Mouse (Mus musculus): ENCODE data around the gene Nipal4.

The Nipal4 gene

DNA sequence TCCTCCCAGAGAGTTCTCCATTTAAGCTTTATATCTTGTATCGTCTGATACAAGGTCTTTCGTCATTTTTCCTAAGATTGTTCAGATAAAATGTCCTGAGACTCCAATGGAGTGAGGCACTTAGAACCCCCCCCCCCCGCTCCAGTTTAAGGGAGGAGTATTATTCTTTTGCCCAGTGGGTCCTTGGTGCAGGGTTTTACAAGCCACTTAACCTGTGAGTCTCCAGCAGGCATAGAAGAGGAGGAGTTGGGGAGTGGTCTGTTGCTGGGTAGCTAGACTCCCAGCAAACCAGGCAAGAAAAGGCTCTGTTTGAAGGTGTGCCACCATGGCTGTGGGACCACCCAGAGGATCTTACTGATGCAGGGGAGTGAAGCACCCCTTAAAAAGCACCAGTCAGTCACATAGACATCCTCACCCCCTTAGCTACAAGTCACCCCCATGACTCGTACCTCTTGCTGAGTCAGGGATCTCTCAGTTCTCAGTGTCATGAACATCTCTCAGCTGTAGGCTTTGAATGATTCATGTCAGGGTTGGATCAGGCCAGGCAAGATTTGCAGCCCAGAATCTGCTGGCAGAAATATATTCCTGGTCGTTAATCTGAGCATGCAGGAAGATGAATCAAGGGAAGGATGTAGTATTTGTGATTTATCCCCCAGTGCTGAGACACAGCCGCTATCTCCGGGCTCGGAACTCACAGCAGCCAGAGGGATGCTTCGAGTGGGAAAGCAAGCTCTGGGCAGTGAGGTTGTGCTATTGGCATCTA is 50.7 kb downstream of the Nipal4 start:
- DNase-seq (ENCODE audit: low spot score in 2 of 2) = no peak

DNA sequence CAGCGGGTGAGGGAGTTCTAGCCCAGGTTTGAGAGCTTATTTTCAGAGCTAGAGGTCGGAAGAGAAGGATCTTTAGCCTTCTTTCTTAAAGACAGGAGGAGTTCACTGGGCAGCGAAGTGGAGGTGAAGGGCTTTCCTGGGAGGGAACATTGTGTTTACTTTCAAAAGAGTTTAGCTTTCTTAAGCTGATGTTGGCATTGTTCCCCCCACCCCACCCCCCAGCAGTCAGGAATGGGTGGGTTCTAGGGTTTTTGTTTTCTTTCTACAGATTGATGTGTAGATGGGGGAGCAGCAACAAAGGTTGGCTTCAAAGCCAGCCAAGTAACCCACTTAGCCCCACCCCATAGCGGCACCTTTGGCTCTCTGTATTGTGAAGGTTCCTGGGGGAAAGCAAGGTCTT is 51.3 kb downstream of the Nipal4 start:
- DNase-seq (ENCODE audit: low spot score in 2 of 2) = no peak

- DNase-seq (ENCODE audit: low spot score in 2 of 2) = no peak
These were observed 52.1 kb downstream of the Nipal4 start for GRCm38 (mm10) chr11:46114221-46114620.

GRCm38 (mm10) chr11:46113211-46113610 is 53.1 kb downstream of the Nipal4 start:
- DNase-seq (ENCODE audit: low spot score in 2 of 2) = no peak

DNA sequence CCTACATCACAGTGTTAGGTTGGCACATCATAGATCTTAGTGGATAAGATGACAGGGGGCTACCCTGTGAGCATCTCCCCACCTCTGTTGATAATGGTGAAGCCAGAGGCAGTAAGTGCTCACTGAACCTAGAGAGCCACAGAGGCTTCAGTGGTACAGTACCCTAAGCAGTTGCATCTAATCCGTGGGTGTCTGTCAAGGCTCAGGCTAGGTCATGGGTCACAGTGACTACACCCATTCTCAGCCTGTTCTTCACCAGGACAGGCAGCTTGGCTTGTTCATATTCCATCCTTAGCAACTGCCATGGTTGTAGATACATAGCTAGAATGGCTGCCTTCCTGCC is 55.4 kb downstream of the Nipal4 start:
- no peak for DNase-seq (ENCODE audit: low spot score in 2 of 2)

- no peak for DNase-seq (ENCODE audit: low spot score in 2 of 2)
These were observed 56.0 kb downstream of the Nipal4 start for GRCm38 (mm10) chr11:46110156-46110944.

DNA sequence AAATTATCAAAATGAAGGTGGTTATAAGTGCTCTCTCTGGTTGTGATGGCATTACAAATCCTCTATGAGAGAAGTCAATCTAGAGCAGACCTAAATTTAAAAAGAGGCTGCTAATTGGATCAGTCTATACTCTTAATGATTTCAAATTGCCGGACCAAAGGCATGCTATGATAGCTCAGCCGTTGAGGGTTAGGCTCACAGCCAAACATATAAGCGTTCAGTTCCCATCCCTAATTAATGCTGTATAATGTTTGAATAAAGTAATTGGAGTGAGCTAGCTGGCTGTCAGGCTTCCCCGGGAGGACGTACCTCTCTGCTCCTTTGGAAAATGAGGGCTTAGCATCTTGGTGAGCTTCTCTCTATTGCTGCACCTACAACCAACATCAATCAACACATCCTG is 57.1 kb downstream of the Nipal4 start:
- no peak for DNase-seq (ENCODE audit: low spot score in 2 of 2)

DNA sequence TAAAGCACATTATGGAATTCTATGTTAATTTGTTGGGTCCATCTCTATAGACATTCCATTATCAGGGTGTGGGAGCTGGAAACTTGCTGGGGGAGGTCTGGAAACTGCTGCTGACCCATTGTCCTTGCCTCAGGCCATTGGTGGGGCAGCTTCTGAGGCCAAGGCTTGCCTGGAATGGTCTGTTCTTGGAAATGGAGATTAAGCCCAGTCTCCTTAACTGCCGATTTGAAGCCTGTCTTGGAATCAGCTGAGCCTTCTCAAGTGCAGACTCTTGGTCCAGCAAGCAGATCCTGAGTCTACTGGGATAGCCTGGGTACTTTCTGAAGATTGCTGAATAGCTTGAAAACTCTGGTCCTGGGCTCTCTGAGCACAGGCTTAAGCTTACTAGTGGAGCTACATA is 59.3 kb downstream of the Nipal4 start:
- DNase-seq (ENCODE audit: low spot score in 2 of 2) = no peak

DNA sequence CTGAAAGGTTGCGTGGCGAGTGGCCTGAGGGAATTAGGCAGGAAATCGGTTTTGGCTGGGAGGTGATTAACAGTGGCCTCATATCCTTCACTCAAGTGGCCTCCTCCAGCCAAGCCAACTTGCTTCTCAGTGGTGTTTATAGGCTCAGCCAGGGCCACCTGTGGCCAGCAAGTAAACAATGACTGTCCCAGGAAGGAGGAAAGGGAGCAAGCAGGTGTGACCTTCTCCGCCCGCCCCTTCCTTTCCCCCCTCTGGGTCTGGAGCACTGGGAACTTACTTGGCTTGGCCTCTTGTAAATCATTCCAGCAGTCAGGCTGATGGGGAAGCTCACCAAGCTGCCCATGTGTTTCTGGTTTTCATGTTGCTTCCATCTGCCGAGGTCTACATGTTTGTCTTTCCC is 64.2 kb downstream of the Nipal4 start:
- DNase-seq (ENCODE audit: low spot score in 2 of 2) = no peak
